Mouse (Mus musculus) limb, embryonic 11.5 days (tissue): ENCODE results near the gene Ly6g5b. TPM values are rescaled to one million over a fixed set of nuclear protein-coding genes. Genes with fewer than 3 reads are reported as not detected.

ENCODE experiments used
- ATAC-seq: fragments of 200-750 bp; cut with Nextera tagmentation; 2 replicates; pipeline ENCODE4 v1.8.0; 2017; ENCODE audit warnings: low read depth; ENCODE audit not compliant: insufficient number of reproducible peaks, low FRiP score, low TSS enrichment
- DNase-seq: peaks from one replicate; pipeline ENCODE4 v3.0.0-alpha.2; 2015; ENCODE audit warnings: low spot score
- H3K27ac ChIP-seq: fragments of 300-500 bp; sonication (generic); replicated peaks from 2 replicates; pipeline ENCODE4 v1.5.1; 2014; ENCODE audit warnings: low read depth, mild to moderate bottlenecking, low read length
- H3K27me3 ChIP-seq: fragments of 300-500 bp; sonication (generic); 2 replicates; pipeline ENCODE4 v1.6.1; 2014; ENCODE audit warnings: mild to moderate bottlenecking, low read length, mixed read lengths; ENCODE audit not compliant: control insufficient read depth, insufficient read depth
- H3K36me3 ChIP-seq: fragments of 300-500 bp; sonication (generic); 2 replicates; pipeline ENCODE4 v1.6.1; 2014; ENCODE audit warnings: mild to moderate bottlenecking, low read length, moderate library complexity, mixed read lengths; ENCODE audit not compliant: control insufficient read depth, insufficient read depth
- H3K4me1 ChIP-seq: fragments of 300-500 bp; sonication (generic); 2 replicates; pipeline ENCODE4 v1.6.1; 2014; ENCODE audit warnings: low read length, mixed read lengths; ENCODE audit not compliant: control insufficient read depth, insufficient read depth
- H3K4me2 ChIP-seq: fragments of 300-500 bp; sonication (generic); 2 replicates; pipeline ENCODE4 v1.6.1; 2014; ENCODE audit warnings: low read depth, mild to moderate bottlenecking, moderate library complexity; ENCODE audit not compliant: severe bottlenecking
- H3K4me3 ChIP-seq: fragments of 300-500 bp; sonication (generic); 2 replicates; pipeline ENCODE4 v1.5.1; 2014; ENCODE audit warnings: low read depth, low read length
- H3K9ac ChIP-seq: fragments of 300-500 bp; sonication (generic); 2 replicates; pipeline ENCODE4 v1.6.1; 2014; ENCODE audit warnings: mild to moderate bottlenecking, low read length
- H3K9me3 ChIP-seq: fragments of 300-500 bp; sonication (generic); 2 replicates; pipeline ENCODE4 v1.6.1; 2016; ENCODE audit warnings: low read length; ENCODE audit not compliant: control insufficient read depth
- WGBS: fragments of 180-500 bp; shearing (Covaris S2); extraction: QIAGEN DNeasy Blood & Tissue Kit; methylation state at CpG from one replicate; pipeline ENCODE4 v1.1.7; 2014; 5-methylcytosine and 5-hydroxymethylcytosine counted together
- polyA plus RNA-seq: library from polyadenylated mRNA; unstranded; fragments of >200 nt; fragmentation: Nextera tagmentation; extraction: Ambion mirVana; gene quantifications from 2 replicates; pipeline ENCODE4 v1.2.1, GENCODE M21; 2014

Ly6g5b gene
- polyA plus RNA-seq, 1 experiment from 2014 or later, result 0.75 TPM

DNA sequence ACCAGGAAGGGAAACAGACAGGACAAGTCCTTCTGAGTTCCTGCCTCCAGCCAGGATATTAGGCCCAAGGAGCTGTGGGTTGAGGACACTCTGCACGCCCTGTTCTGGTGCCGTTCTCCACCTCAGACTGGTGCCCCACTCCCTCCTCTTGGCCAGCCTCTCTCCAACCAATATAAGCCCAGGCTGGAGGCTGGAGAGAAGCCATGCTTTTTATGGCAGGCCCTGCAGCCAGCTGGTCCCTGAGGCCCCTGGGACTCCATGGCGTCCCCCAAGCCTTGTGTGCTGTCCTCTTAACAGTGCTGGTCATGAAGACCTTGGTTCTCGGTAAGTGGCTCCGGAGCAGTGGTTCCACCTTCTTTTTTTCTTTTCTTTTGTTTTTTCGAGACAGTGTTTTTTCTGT lies 7.1 kb downstream of the Ly6g5b start, which contains the start of gene Ly6g5c:
Ly6g5c (plus strand) TSS at position 183 of the 400 bp plus-strand sequence.
- no peak for ATAC-seq
- H3K36me3 ChIP-seq, result no peaks in the 10 kb centered on the region; the same call in 1 of the 2 replicates
- H3K27me3 ChIP-seq, result no peaks in the 10 kb centered on the region
- H3K4me3 ChIP-seq, result no peak within 1 kb of the TSS
- no peaks in the 10 kb centered on the region for H3K9me3 ChIP-seq
- no peak within 1 kb of the TSS for H3K9ac ChIP-seq
- H3K4me2 ChIP-seq, result no peak within 1 kb of the TSS
- 0 out of 2 replicates have a peak, but pooled peaks cover 2% of the 10 kb centered on the region for H3K4me1 ChIP-seq
- H3K27ac ChIP-seq, result no peak within 1 kb of the TSS
- 76% methylated on average over 6 of the region's 6 CpGs for WGBS
- no peak for DNase-seq

GRCm38 (mm10) chr17:35106522-35106921 lies 8.7 kb downstream of the Ly6g5b start:
- H3K4me1 ChIP-seq, result 0 out of 2 replicates have a peak, but pooled peaks cover 2% of the 10 kb centered on the region
- DNase-seq, result no peak
- no peaks in the 10 kb centered on the region for H3K27me3 ChIP-seq
- H3K9me3 ChIP-seq, result no peaks in the 10 kb centered on the region
- ATAC-seq, result no peak
- H3K9ac ChIP-seq, result no peak overlapping the region
- peaks cover 3% of the 10 kb centered on the region; the same call in 1 of the 2 replicates for H3K36me3 ChIP-seq
- no peak overlapping the region for H3K4me2 ChIP-seq
- no peak overlapping the region for H3K4me3 ChIP-seq
- H3K27ac ChIP-seq, result no peak overlapping the region
- WGBS, result 80% methylated on average over 3 of the region's 3 CpGs

GRCm38 (mm10) chr17:35105740-35106389 lies 9.4 kb downstream of the Ly6g5b start:
- Histone ChIP-seq H3K9me3 (no peaks in the 10 kb centered on the region), H3K4me1 (0 out of 2 replicates have a peak, but pooled peaks cover 2% of the 10 kb centered on the region), H3K36me3 (peaks cover 5% of the 10 kb centered on the region; the same call in 1 of the 2 replicates), H3K27me3 (no peaks in the 10 kb centered on the region), H3K4me3 (no peak overlapping the region), H3K9ac (no peak overlapping the region), H3K4me2 (no peak overlapping the region), H3K27ac (no peak overlapping the region)
- WGBS, result 31% methylated on average over 13 of the region's 13 CpGs
- DNase-seq (peak; percentile 49), ATAC-seq (no peak)

DNA sequence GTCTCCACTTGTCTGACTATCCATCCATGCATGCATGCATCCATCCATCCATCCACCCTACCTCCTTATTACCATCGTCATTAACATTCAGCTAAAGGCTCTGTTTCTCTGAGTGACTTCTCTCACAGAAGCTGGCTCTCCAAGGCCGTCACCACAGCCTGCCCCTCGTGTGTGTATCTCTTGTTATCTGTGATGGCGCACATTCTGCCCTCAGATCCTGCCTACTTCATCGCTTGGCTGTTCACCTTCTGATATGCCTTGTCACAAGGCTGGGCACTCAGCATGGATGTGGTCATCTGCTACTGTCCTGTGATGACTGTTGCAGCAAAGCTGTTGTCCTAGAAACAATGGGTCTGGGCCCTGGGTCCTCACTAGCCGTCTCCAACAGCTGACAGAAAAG lies 10.5 kb downstream of the Ly6g5b start:
- peaks cover 9% of the 10 kb centered on the region; the same call in 1 of the 2 replicates for H3K36me3 ChIP-seq

DNA sequence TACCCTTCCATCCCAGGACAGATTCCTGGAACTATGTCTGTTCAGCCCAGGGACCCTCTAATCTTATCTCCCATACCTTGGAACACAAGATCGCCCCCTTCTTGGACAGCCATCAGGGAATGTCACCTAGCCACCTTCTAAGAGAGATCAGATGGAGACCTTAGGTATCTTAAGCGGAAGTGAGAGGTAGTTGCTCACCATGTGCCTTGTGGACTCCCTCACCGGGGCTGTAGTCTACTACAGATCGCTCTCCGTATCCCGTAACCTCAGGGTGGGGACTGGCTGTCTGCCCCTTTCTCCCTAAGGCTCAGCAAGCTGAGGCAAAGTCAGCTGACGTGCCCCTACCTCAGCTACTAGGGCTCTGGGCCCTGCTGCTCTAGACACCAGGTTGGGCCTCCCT lies 11.1 kb downstream of the Ly6g5b start:
- no peak overlapping the region for H3K4me2 ChIP-seq
- WGBS, result 92% methylated on average over 7 of the region's 7 CpGs

More for the DNA sequence above, 10.5 kb downstream of the Ly6g5b start:
- no peak overlapping the region for H3K9ac ChIP-seq
- H3K4me2 ChIP-seq, result no peak overlapping the region
- DNase-seq (no peak), ATAC-seq (no peak)
- H3K27me3 ChIP-seq, result no peaks in the 10 kb centered on the region
- 81% methylated on average over 6 of the region's 6 CpGs for WGBS
- H3K27ac ChIP-seq, result no peak overlapping the region
- no peaks in the 10 kb centered on the region for H3K9me3 ChIP-seq
- H3K4me1 ChIP-seq, result 0 out of 2 replicates have a peak, but pooled peaks cover 2% of the 10 kb centered on the region
- H3K4me3 ChIP-seq, result no peak overlapping the region

DNA sequence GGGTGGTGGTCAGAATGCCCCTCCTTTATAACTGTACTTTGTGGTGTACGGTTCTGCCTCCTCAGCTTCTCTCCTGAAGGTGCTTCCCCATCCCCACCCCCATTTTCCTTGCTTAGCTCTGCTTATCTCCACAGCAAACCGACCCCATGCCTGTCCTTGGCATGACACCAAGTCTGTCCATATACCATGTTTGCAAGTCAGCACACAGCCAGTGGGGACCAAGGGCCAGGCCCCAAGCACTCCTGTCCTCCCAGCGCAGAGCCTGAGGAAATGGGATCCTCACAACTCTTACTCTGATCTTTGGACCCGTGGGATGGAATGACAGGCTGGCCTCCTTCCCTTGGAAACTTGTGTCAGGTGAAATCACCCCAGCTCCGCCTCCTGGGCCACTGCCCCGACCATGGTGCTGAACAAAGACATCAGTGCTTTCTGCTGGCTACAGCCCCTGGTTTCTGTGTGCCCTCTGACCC lies 12.0 kb downstream of the Ly6g5b start:
- no peaks in the 10 kb centered on the region for H3K9me3 ChIP-seq
- no peak overlapping the region for H3K4me3 ChIP-seq
- H3K27ac ChIP-seq, result no peak overlapping the region
- ATAC-seq (no peak), DNase-seq (no peak)
- whole genome bisulfite sequencing, result 70% methylated on average over 6 of the region's 6 CpGs
- H3K36me3 ChIP-seq, result peaks cover 16% of the 10 kb centered on the region; the same call in 1 of the 2 replicates
- H3K9ac ChIP-seq, result no peak overlapping the region
- H3K4me2 ChIP-seq, result no peak overlapping the region
- H3K4me1 ChIP-seq, result 0 out of 2 replicates have a peak, but pooled peaks cover 2% of the 10 kb centered on the region
- no peaks in the 10 kb centered on the region for H3K27me3 ChIP-seq

More for the DNA sequence above, 11.1 kb downstream of the Ly6g5b start:
- Histone ChIP-seq H3K27ac (no peak overlapping the region), H3K4me1 (0 out of 2 replicates have a peak, but pooled peaks cover 2% of the 10 kb centered on the region), H3K36me3 (peaks cover 15% of the 10 kb centered on the region; the same call in 1 of the 2 replicates), H3K27me3 (no peaks in the 10 kb centered on the region), H3K9ac (no peak overlapping the region), H3K9me3 (no peaks in the 10 kb centered on the region), H3K4me3 (no peak overlapping the region)
- DNase-seq, result no peak
- ATAC-seq, result no peak

DNA sequence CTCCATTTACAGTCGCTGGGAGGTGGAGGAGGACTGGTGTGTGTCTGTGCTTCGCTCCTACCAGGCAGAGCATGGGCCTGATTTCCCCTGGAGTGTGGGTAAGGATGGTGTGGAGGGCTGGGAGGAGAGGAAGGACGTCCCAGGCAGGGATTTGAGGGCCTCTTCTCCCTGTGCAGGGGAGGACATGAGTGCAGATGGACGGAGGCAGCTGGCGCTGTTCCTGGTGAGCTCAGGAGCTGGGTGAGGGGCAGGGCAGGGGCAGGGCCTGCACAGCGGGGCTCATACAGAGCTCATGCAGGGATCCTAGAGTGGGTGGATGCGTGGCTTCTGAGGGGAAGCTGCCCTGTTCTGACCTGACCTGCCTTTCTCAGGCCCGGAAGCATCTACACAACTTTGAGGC lies 12.9 kb downstream of the Ly6g5b start:
- Histone ChIP-seq H3K4me3 (no peak overlapping the region), H3K4me1 (0 out of 2 replicates have a peak, but pooled peaks cover 2% of the 10 kb centered on the region), H3K27me3 (no peaks in the 10 kb centered on the region), H3K36me3 (peaks cover 16% of the 10 kb centered on the region; the same call in 1 of the 2 replicates), H3K4me2 (no peak overlapping the region), H3K27ac (no peak overlapping the region), H3K9me3 (no peaks in the 10 kb centered on the region), H3K9ac (no peak overlapping the region)
- WGBS, result 71% methylated on average over 7 of the region's 8 CpGs
- no peak for ATAC-seq
- DNase-seq, result no peak

GRCm38 (mm10) chr17:35101161-35101560 lies 14.1 kb downstream of the Ly6g5b start:
- ATAC-seq (no peak), DNase-seq (no peak)
- H3K4me1 ChIP-seq, result 0 out of 2 replicates have a peak, but pooled peaks cover 2% of the 10 kb centered on the region
- no peaks in the 10 kb centered on the region for H3K9me3 ChIP-seq
- H3K9ac ChIP-seq, result no peak overlapping the region
- 87% methylated on average over 11 of the region's 11 CpGs for WGBS
- no peak overlapping the region for H3K27ac ChIP-seq
- peaks cover 23% of the 10 kb centered on the region; the same call in 1 of the 2 replicates for H3K36me3 ChIP-seq
- H3K4me3 ChIP-seq, result no peak overlapping the region
- H3K4me2 ChIP-seq, result no peak overlapping the region
- H3K27me3 ChIP-seq, result no peaks in the 10 kb centered on the region
